Mouse (Mus musculus): Measurements from ENCODE around the gene H2-T3. TPM values are rescaled to one million over a fixed set of nuclear protein-coding genes. Genes with fewer than 3 reads are reported as not detected.

Gene H2-T3
- polyA plus RNA-seq, 1 experiment from 2014 or later: 1.3 TPM

GRCm38 (mm10) chr17:36201851-36202250 lies 11.8 kb upstream of the H2-T3 start:
- 81% methylated on average over 2 of the region's 2 CpGs for WGBS

DNA sequence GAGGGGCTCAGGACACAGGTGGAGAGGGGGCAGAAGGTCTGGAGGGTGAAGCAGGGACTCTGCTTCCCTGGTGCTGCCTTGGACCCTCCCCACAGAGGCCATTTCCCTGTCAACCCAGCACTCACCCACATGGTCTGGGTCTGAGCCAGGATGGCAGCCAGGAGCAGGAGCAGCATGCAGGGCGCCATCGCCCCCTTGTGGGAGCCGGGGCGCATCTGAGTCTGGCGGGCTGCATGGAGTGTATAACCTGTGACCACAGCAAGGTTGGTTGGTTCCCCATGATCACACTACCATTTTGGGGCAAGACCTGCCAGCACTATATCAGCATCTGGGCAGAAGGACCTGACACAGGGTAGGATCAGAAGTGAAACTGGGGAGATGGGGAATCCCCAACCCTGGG lies 8.2 kb upstream of the H2-T3 start:
- H3K9ac ChIP-seq: no peak overlapping the region
- TF ChIP-seq CTCF (IDR thresholded peaks at IDR 0.05; ENCODE audit: low read depth): peak; percentile 73
- peak; percentile 38 for ATAC-seq (ENCODE audit: insufficient read depth)
- H3K4me2 ChIP-seq: no peak overlapping the region
- DNase-seq: peak; percentile 60
- H3K27me3 ChIP-seq (ENCODE audit: insufficient read depth, low read length): no peaks in the 10 kb centered on the region
- WGBS: 13% methylated on average over 5 of the region's 5 CpGs
- no peaks in the 10 kb centered on the region for H3K36me3 ChIP-seq (ENCODE audit: insufficient read depth)
- no peak overlapping the region for H3K27ac ChIP-seq (ENCODE audit: low read depth)
- no peaks in the 10 kb centered on the region for H3K4me1 ChIP-seq (ENCODE audit: insufficient read depth)
- no peaks in the 10 kb centered on the region for H3K9me3 ChIP-seq (ENCODE audit: low read depth, low read length)
- no peak overlapping the region for H3K4me3 ChIP-seq (ENCODE audit: low read depth, low read length)

More at GRCm38 (mm10) chr17:36201851-36202250, 11.8 kb upstream of the H2-T3 start:
- Histone ChIP-seq H3K27me3 (ENCODE audit: insufficient read depth, low read length) (peaks cover 21% of the 10 kb centered on the region), H3K9me3 (ENCODE audit: low read depth, low read length) (no peaks in the 10 kb centered on the region), H3K4me2 (no peak overlapping the region), H3K4me3 (ENCODE audit: low read depth, low read length) (no peak overlapping the region), H3K36me3 (ENCODE audit: insufficient read depth) (no peaks in the 10 kb centered on the region), H3K4me1 (ENCODE audit: insufficient read depth) (no peaks in the 10 kb centered on the region), H3K9ac (no peak overlapping the region), H3K27ac (ENCODE audit: low read depth) (no peak overlapping the region)
- ATAC-seq (ENCODE audit: insufficient read depth) (no peak), DNase-seq (no peak)
- no peak for TF ChIP-seq CTCF (IDR thresholded peaks at IDR 0.05; ENCODE audit: low read depth)

DNA sequence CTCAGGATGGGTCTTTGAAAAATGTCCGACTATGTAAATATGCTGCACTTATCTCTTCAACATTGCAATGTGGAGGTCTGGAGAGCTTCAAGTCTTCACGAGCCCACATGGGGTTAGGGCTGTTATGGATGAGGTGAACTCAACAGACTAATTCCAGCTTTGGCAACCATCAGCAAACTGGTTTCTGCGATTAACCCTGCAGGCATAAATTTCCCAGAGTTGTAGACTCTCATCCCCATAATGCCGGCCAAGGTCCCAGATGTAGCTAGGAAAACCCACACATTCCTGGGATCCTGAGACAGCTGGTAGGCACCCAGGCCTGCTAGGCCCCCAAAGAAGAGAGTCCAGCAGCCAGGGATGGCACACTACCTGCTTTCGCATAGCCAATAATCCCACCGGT lies 4.4 kb upstream of the H2-T3 start:
- peaks cover 6% of the 10 kb centered on the region for H3K27me3 ChIP-seq (ENCODE audit: insufficient read depth, low read length)
- H3K9ac ChIP-seq: no peak overlapping the region
- H3K4me1 ChIP-seq (ENCODE audit: insufficient read depth): no peaks in the 10 kb centered on the region
- H3K4me3 ChIP-seq (ENCODE audit: low read depth, low read length): no peak overlapping the region
- H3K9me3 ChIP-seq (ENCODE audit: low read depth, low read length): no peaks in the 10 kb centered on the region
- ATAC-seq (ENCODE audit: insufficient read depth) (no peak), DNase-seq (no peak)
- no peak overlapping the region for H3K27ac ChIP-seq (ENCODE audit: low read depth)
- no peak for TF ChIP-seq CTCF (IDR thresholded peaks at IDR 0.05; ENCODE audit: low read depth)
- H3K4me2 ChIP-seq: no peak overlapping the region
- whole genome bisulfite sequencing: 64% methylated on average over 6 of the region's 6 CpGs
- no peaks in the 10 kb centered on the region for H3K36me3 ChIP-seq (ENCODE audit: insufficient read depth)

- Histone ChIP-seq H3K9me3 (ENCODE audit: low read depth, low read length) (no peaks in the 10 kb centered on the region), H3K36me3 (ENCODE audit: insufficient read depth) (no peaks in the 10 kb centered on the region), H3K4me1 (ENCODE audit: insufficient read depth) (no peaks in the 10 kb centered on the region), H3K27ac (ENCODE audit: low read depth) (no peak overlapping the region), H3K4me3 (ENCODE audit: low read depth, low read length) (no peak overlapping the region), H3K4me2 (no peak overlapping the region), H3K27me3 (ENCODE audit: insufficient read depth, low read length) (peaks cover 12% of the 10 kb centered on the region), H3K9ac (no peak overlapping the region)
- DNase-seq (peak; percentile 96), ATAC-seq (ENCODE audit: insufficient read depth) (peak; percentile 74)
- peak; percentile 89 for TF ChIP-seq CTCF (IDR thresholded peaks at IDR 0.05; ENCODE audit: low read depth)
- WGBS: 28% methylated on average over 8 of the region's 8 CpGs
Observed at GRCm38 (mm10) chr17:36193546-36194141, 3.6 kb upstream of the H2-T3 start.

DNA sequence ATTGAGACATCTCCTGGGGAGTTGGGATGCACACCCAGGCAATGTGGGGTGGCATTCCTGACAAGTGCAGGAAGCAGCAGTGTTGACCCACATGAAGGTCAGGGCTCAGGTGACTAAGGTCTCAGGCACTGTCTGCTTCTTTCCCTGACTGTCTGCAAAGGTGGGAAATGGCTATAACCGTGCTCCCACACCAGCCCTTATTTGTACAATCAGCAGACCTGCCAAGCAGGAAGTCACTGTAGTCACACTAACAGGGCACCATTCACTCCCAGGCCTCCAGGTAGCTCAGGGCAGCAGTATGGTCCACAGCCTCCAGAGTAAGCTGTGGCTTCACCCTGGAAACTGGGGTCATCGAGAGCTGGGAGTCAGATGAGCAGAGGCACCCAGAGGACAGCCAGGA lies 2.3 kb upstream of the H2-T3 start:
- ATAC-seq (ENCODE audit: insufficient read depth): no peak
- H3K9ac ChIP-seq: no peak overlapping the region

GRCm38 (mm10) chr17:36189491-36190168 lies 457 bp downstream of the H2-T3 start:
- H3K27ac ChIP-seq (ENCODE audit: low read depth): no peak overlapping the region
- H3K4me2 ChIP-seq: no peak overlapping the region
- DNase-seq (no peak), ATAC-seq (ENCODE audit: insufficient read depth) (no peak)
- H3K36me3 ChIP-seq (ENCODE audit: insufficient read depth): no peaks in the 10 kb centered on the region
- no peak overlapping the region for H3K4me3 ChIP-seq (ENCODE audit: low read depth, low read length)
- no peaks in the 10 kb centered on the region for H3K9me3 ChIP-seq (ENCODE audit: low read depth, low read length)
- WGBS: 36% methylated on average over 18 of the region's 18 CpGs
- peaks cover 12% of the 10 kb centered on the region for H3K27me3 ChIP-seq (ENCODE audit: insufficient read depth, low read length)
- no peaks in the 10 kb centered on the region for H3K4me1 ChIP-seq (ENCODE audit: insufficient read depth)
- TF ChIP-seq CTCF (IDR thresholded peaks at IDR 0.05; ENCODE audit: low read depth): no peak
- no peak overlapping the region for H3K9ac ChIP-seq

More for the DNA sequence above, 2.3 kb upstream of the H2-T3 start:
- 57% methylated on average over 2 of the region's 2 CpGs for WGBS
- H3K27me3 ChIP-seq (ENCODE audit: insufficient read depth, low read length): peaks cover 12% of the 10 kb centered on the region
- H3K36me3 ChIP-seq (ENCODE audit: insufficient read depth): no peaks in the 10 kb centered on the region
- TF ChIP-seq CTCF (IDR thresholded peaks at IDR 0.05; ENCODE audit: low read depth): no peak
- H3K9me3 ChIP-seq (ENCODE audit: low read depth, low read length): no peaks in the 10 kb centered on the region
- no peak overlapping the region for H3K27ac ChIP-seq (ENCODE audit: low read depth)
- no peaks in the 10 kb centered on the region for H3K4me1 ChIP-seq (ENCODE audit: insufficient read depth)
- no peak for DNase-seq
- H3K4me2 ChIP-seq: no peak overlapping the region
- no peak overlapping the region for H3K4me3 ChIP-seq (ENCODE audit: low read depth, low read length)

DNA sequence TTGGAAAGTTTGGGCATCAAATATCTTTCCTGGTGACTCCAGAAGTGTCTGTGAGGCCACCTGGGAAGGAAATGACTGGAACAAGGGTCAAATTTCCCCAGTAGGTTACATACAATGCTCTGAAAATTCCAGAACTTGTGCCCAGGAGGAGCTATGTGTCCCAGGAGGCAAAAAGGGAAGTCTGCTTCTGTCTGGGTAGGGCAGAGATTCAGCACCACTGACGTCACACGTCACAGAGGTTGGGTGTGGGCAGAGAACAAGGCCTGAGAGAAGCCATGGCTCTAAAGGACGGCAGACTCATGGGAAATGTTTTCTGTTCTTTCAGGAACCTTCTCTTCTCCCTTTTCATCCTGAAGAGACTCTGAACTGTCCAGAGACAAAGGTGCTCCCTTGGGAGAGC lies 2.5 kb downstream of the H2-T3 start:
- no peak for ATAC-seq (ENCODE audit: insufficient read depth)
- Histone ChIP-seq H3K9me3 (ENCODE audit: low read depth, low read length) (no peaks in the 10 kb centered on the region), H3K36me3 (ENCODE audit: insufficient read depth) (no peaks in the 10 kb centered on the region), H3K9ac (no peak overlapping the region), H3K4me1 (ENCODE audit: insufficient read depth) (no peaks in the 10 kb centered on the region), H3K27ac (ENCODE audit: low read depth) (no peak overlapping the region), H3K27me3 (ENCODE audit: insufficient read depth, low read length) (peaks cover 12% of the 10 kb centered on the region), H3K4me3 (ENCODE audit: low read depth, low read length) (no peak overlapping the region), H3K4me2 (no peak overlapping the region)
- TF ChIP-seq CTCF (IDR thresholded peaks at IDR 0.05; ENCODE audit: low read depth): no peak
- WGBS: 53% methylated on average over 3 of the region's 3 CpGs
- DNase-seq: no peak
